Mouse (Mus musculus): ENCODE data around the gene 4930470P17Rik.

DNA sequence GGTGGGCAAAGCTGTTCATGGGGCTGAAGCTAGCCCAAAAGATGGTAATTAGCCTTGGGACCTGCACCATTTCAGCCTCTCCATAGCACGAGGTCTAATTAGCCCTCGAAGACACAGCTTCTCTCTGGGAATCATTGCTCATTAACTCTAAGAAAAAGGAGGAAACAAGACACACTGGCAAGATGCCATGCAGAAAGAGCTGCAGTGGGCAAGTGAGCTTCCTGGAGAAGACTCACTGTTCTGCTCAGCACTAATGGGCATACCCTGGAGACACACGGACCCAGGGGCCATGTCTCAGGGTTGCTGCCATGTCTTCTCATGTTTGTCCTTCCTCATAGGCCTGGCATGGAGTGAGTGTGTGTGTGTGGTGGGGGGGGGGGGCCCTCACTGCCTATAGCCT is 57.7 kb downstream of the 4930470P17Rik start:
- TF ChIP-seq GATA1 (IDR thresholded peaks at IDR 0.05; ENCODE audit: low read length) (no peak), TAL1 (IDR thresholded peaks at IDR 0.05; ENCODE audit: low read length) (no peak)
